Mouse (Mus musculus) thymus, adult 2 months (tissue): ENCODE measurements at regions not wholly inside any gene's neighbourhood (a gene's known extent, or its start where the extent isn't known, plus 50 kb on each side); places are given as distances from the start of the nearest gene placed in this dataset.

Experiments used
- DNase-seq: peaks from one replicate; pipeline ENCODE4 v3.0.0; 2021
- H3K27ac ChIP-seq: fragments of 200-500 bp; 2 replicates; pipeline ENCODE4 v1.5.1; 2012; ENCODE audit warnings: low read length, control low read depth; ENCODE audit not compliant: control insufficient read depth, insufficient read depth
- H3K27me3 ChIP-seq: fragments of 200-500 bp; 2 replicates; pipeline ENCODE4 v1.6.1; 2012; ENCODE audit warnings: mild to moderate bottlenecking, low read length, moderate library complexity, mixed read lengths; ENCODE audit not compliant: control insufficient read depth, insufficient read depth
- H3K36me3 ChIP-seq: fragments of 200-500 bp; 2 replicates; pipeline ENCODE4 v1.6.1; 2012; ENCODE audit warnings: mild to moderate bottlenecking, low read length, moderate library complexity; ENCODE audit not compliant: control insufficient read depth, insufficient read depth
- H3K4me1 ChIP-seq: fragments of 200-500 bp; replicated peaks from 2 replicates; pipeline ENCODE4 v1.6.1; 2012; ENCODE audit warnings: low read length; ENCODE audit not compliant: control insufficient read depth, insufficient read depth
- H3K4me3 ChIP-seq: fragments of 200-500 bp; 2 replicates; pipeline ENCODE4 v1.5.1; 2012; ENCODE audit warnings: mild to moderate bottlenecking, low read length, control low read depth, moderate library complexity; ENCODE audit not compliant: control insufficient read depth, insufficient read depth
- CTCF ChIP-seq: fragments of 200-500 bp; IDR thresholded peaks from 2 replicates; pipeline ENCODE4 v1.5.1; 2012; ENCODE audit warnings: mild to moderate bottlenecking, control low read depth, low read length, moderate library complexity, borderline replicate concordance; ENCODE audit not compliant: control insufficient read depth, poor library complexity, insufficient read depth; ENCODE audit errors: extremely low read depth
- POLR2A ChIP-seq: fragments of 200-500 bp; IDR thresholded peaks from 2 replicates; pipeline ENCODE4 v1.6.1; 2012; ENCODE audit warnings: mild to moderate bottlenecking, low read length, control low read depth, moderate library complexity; ENCODE audit not compliant: control insufficient read depth, poor library complexity, insufficient read depth; ENCODE audit errors: extremely low read depth
- WGBS: fragments of 180-500 bp; shearing (Covaris S2); methylation state at CpG from one replicate; pipeline ENCODE4 v1.1.7; 2018; 5-methylcytosine and 5-hydroxymethylcytosine counted together

- no peak for DNase-seq
- Histone ChIP-seq H3K27ac (no peak overlapping the region), H3K4me1 (no peaks in the 10 kb centered on the region), H3K36me3 (no peaks in the 10 kb centered on the region), H3K27me3 (no peaks in the 10 kb centered on the region), H3K4me3 (no peak overlapping the region)
- TF ChIP-seq CTCF (no peak), POLR2A (no peak)
- 95% methylated on average over 1 of the region's 1 CpGs for WGBS
Observed at GRCm38 (mm10) chr7:117185891-117186290, 194.9 kb upstream of the Xylt1 start.

GRCm38 (mm10) chr7:117196611-117197010, 184.2 kb upstream of the Xylt1 start:
- no peak for TF ChIP-seq POLR2A
- TF ChIP-seq CTCF: no peak
- H3K27me3 ChIP-seq: no peaks in the 10 kb centered on the region
- no peaks in the 10 kb centered on the region for H3K36me3 ChIP-seq
- DNase-seq: no peak
- no peak overlapping the region for H3K4me3 ChIP-seq
- no peak overlapping the region for H3K27ac ChIP-seq
- no peaks in the 10 kb centered on the region for H3K4me1 ChIP-seq
- WGBS: 65% methylated on average over 3 of the region's 3 CpGs

- no peaks in the 10 kb centered on the region for H3K4me1 ChIP-seq
- no peaks in the 10 kb centered on the region for H3K36me3 ChIP-seq
- no peaks in the 10 kb centered on the region for H3K27me3 ChIP-seq
- H3K27ac ChIP-seq: no peak overlapping the region
- no peak for DNase-seq
- TF ChIP-seq CTCF: no peak
- no peak for TF ChIP-seq POLR2A
- H3K4me3 ChIP-seq: no peak overlapping the region
Observed at GRCm38 (mm10) chr7:117226294-117226693, 154.5 kb upstream of the Xylt1 start.

- no peak overlapping the region for H3K4me3 ChIP-seq
- 82% methylated on average over 5 of the region's 5 CpGs for WGBS
- H3K36me3 ChIP-seq: no peaks in the 10 kb centered on the region
- DNase-seq: no peak
- no peak overlapping the region for H3K27ac ChIP-seq
- no peak for TF ChIP-seq POLR2A
- no peaks in the 10 kb centered on the region for H3K4me1 ChIP-seq
- no peaks in the 10 kb centered on the region for H3K27me3 ChIP-seq
Observed at GRCm38 (mm10) chr7:117229619-117230018, 151.2 kb upstream of the Xylt1 start.

- TF ChIP-seq CTCF: no peak
- no peak for TF ChIP-seq POLR2A
- no peaks in the 10 kb centered on the region for H3K4me1 ChIP-seq
- no peaks in the 10 kb centered on the region for H3K27me3 ChIP-seq
- WGBS: 92% methylated on average over 9 of the region's 9 CpGs
- no peaks in the 10 kb centered on the region for H3K36me3 ChIP-seq
- DNase-seq: no peak
- H3K27ac ChIP-seq: no peak overlapping the region
- no peak overlapping the region for H3K4me3 ChIP-seq
Observed at GRCm38 (mm10) chr7:117256819-117257218, 124.0 kb upstream of the Xylt1 start.

GRCm38 (mm10) chr7:117258557-117258956, 122.2 kb upstream of the Xylt1 start:
- Histone ChIP-seq H3K4me1 (no peaks in the 10 kb centered on the region), H3K4me3 (no peak overlapping the region), H3K27me3 (no peaks in the 10 kb centered on the region), H3K27ac (no peak overlapping the region), H3K36me3 (no peaks in the 10 kb centered on the region)
- no peak for TF ChIP-seq CTCF
- TF ChIP-seq POLR2A: no peak
- 84% methylated on average over 5 of the region's 5 CpGs for WGBS
- no peak for DNase-seq

- no peak for DNase-seq
- TF ChIP-seq CTCF (no peak), POLR2A (no peak)
- Histone ChIP-seq H3K4me1 (no peaks in the 10 kb centered on the region), H3K27me3 (no peaks in the 10 kb centered on the region), H3K27ac (no peak overlapping the region), H3K36me3 (no peaks in the 10 kb centered on the region), H3K4me3 (no peak overlapping the region)
- WGBS: 78% methylated on average over 5 of the region's 5 CpGs
Observed at GRCm38 (mm10) chr7:117259151-117259550, 121.6 kb upstream of the Xylt1 start.
